Mouse (Mus musculus) E14TG2a.4 (cell line): Measurements from ENCODE around the gene Usf1.

ENCODE experiments used
- CTCF ChIP-seq: conservative IDR thresholded peaks from 2 replicates; pipeline ENCODE4 v1.5.1; 2014; ENCODE audit warnings: low read length
- NANOG ChIP-seq: IDR thresholded peaks from 2 replicates; pipeline ENCODE4 v1.6.1; 2014; ENCODE audit warnings: borderline replicate concordance, low read length, mixed read lengths
- POU5F1 ChIP-seq: IDR thresholded peaks from 2 replicates; pipeline ENCODE4 v1.6.1; 2014; ENCODE audit warnings: low read length, borderline replicate concordance

GRCm38 (mm10) chr1:171388376-171389102 lies 22.6 kb upstream of the Usf1 start, which contains the start of gene Arhgap30:
- TF ChIP-seq CTCF (no peak), POU5F1 (no peak), NANOG (no peak)
